Mouse (Mus musculus) adrenal gland (tissue): ENCODE measurements around the gene Itm2c.

Experiments used
- intact Hi-C: fragments of 180-260 bp; cut with DNase I; formaldehyde crosslinking; loops from one replicate; pipeline ENCODE4 v1.15.1; 2025

Itm2c gene

DNA sequence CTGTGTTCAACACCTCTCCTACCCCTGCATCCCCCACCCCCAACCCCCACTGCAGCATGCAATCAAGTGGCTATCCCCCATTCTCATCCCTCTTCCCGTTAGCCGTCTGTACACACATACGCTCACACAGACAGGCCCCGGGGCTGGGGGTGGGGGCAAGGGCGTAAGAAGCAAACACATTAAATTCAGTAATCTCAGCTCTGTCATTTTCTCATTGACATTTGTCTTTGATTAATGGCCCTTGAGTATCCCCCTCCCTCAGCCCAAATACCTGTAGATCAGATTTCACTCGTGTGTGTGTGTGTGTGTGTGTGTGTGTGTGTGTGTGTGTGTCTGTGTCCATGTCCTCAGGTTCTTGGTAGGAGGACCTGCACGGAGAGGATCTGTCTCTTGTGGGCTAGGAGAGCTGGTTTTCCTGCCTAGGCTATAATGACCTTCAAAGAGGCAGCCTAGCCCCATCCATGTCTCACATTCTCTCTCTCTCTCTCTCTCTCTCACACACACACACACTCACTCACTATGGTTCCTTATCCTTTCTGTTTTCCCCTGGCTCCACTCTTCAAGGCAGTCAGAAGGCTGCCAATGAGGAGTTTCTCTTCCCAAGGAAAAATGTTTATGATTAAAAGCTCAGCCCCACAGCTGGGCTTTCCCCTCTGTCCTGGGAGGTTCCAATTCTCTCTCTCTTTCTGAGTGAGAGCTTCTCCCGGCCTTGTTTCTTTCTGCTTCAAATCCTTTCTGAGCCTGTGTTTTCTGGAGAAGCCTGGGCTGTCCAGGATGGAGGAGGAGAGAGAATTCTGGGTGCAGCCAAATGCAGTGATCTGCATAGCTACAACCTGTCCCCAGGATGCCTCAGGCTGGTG, 4.0 kb downstream of the Itm2c start:
- intact Hi-C loops, result no loop called here

DNA sequence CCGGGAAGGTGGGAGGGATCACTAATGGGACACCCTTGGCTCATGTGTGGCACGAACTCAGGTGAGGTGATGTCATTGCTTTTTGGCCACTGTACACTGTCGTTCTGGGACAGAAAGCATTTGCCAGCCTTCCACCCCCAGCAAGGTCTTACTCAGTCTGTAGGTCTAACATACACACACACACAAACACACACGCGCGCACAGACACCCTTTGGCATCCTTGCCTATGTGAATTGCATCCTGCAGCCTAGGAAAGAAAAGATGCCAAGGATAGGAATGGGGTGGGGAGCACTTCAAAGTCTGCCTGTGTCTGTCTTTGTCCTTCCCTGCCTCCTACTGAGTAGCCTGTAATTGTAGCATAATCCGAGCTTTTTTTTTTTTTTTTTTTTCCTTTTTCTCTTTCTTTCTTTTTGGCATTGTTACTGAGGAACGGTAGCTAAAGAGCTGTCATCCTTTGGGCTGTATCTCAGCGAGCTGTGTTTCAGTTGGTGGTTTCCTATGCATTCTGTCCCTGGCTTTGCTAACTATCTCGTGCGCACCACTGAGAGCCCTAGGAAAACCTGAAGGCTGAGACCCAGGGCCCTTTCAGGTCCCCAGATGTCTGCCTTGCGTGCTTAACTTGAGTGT, 4.8 kb downstream of the Itm2c start:
- intact Hi-C loops, result no loop called here

DNA sequence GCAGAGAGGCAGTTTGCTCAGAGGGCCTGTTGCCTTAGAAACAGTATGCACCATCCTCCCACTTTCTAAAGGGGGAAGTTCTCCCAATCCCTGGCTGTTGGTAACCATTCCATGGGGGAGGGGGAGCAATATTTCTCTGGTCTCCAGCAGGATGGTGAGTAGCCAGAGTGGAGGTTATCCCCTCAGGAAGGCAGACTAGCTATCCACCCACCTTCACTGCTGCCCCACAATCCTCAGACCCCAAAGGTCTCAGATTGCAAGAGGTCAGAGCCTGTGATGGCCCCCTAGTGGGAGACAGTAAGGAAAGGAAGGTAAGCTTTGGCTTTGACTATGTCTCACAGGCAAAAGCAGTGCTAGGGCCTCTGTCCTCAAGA, 5.3 kb downstream of the Itm2c start:
- intact Hi-C loops, result no loop called here

DNA sequence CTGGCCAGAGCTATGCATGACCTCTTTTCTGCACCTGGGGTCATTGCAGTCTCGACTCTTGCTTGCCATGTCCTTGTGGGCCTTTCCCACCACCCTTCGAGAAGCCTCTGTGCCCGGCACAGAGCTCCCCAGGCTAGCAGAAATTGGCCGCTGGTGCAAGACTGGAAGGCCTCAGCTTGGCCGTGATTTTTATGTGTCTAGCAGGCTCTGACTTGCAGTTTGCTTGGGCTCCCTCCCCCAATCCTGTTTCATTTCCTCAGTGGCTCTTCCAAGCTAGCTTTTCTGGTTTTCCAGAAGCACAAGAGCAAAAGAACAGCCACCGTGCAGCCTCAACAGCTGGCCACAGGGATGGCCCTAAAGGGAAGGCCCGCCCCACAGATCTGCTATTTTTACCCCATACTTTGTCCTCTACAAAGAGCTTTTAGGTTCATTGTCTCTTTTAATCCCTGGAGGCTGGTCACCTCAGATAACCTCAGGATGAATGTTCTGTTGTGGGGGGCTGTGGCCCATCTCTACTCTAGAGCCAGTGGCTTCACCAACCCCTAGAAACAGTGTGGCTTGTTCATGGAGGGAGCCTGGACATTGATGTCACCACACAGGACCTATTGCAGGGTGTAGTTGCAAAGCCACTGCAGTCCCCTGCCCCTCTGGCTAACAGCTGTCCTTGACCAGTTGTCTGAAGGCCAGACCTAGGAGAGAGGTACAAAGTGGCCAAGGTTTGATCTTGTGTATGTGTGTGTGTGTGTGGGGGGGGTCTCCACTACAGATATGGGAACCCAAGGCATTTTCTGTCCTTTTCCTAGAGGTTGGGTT, 6.6 kb downstream of the Itm2c start:
- intact Hi-C loops, result no loop called here

DNA sequence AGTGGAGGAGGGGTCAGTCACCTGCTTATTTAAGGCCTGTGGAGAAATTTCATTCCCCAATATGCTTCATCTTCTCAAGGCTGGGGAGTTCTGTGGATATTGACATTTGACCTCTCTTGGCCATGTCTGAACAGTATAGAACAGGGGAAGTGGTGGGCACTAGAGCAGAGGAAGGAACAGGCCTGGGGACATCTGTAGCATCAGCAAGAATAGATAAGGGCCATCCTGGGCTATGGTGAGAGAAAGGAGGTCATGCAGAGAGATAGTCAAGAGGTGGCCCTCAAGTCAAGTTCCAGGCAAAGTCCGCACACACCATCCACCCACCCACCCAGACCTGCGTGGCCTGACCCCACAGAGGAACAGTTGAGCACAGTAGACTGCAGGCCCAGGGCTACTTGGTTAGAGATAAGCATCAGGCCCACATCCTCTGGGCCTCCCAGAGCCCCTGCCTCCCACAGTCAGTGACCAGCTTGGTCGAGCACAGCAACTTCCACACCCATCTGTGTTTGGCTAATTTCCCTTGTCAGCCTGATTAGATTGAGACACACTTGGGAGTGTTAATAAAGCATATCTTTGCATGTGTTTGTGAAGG, 7.5 kb downstream of the Itm2c start:
- intact Hi-C loops, result no loop called here

DNA sequence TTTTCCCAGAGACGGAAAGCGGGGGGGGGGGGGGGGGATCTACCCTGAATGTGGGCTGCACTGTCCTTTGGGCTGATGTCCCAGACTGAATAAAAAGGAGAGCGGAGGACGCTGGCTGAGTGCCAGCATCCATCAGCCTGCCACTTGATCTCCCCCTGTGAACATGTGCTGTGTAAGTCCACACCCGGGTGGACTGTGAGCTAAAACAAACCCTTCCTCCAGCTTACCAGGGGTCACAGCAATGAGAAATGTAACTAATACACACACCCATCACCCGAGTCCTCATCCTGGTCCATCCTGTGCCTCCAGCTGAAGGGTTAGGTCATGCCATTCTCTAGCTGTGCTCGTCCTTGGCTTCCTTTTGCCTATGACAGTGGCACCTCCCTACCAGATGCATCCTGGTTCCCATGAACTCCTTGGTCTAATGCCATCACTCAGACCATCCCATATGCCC, 8.1 kb downstream of the Itm2c start:
- intact Hi-C loops, result no loop called here

DNA sequence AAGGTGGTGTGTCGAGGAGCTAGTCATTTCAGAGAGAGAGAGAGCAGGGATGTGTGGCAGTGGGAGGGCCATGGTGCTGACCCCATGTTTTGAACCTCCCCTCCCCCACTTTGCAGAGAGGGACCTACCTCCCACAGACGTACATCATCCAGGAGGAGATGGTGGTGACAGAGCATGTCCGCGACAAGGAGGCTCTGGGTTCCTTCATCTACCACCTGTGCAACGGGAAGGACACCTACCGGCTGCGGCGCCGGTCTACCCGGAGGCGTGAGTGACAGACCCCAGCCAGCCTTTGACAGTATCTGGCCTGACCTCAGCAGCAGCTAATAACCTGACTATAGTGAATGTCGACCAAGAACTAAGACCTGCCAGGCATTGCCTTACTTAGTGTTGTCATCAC, 12.8 kb downstream of the Itm2c start:
- intact Hi-C loops, result no loop called here

DNA sequence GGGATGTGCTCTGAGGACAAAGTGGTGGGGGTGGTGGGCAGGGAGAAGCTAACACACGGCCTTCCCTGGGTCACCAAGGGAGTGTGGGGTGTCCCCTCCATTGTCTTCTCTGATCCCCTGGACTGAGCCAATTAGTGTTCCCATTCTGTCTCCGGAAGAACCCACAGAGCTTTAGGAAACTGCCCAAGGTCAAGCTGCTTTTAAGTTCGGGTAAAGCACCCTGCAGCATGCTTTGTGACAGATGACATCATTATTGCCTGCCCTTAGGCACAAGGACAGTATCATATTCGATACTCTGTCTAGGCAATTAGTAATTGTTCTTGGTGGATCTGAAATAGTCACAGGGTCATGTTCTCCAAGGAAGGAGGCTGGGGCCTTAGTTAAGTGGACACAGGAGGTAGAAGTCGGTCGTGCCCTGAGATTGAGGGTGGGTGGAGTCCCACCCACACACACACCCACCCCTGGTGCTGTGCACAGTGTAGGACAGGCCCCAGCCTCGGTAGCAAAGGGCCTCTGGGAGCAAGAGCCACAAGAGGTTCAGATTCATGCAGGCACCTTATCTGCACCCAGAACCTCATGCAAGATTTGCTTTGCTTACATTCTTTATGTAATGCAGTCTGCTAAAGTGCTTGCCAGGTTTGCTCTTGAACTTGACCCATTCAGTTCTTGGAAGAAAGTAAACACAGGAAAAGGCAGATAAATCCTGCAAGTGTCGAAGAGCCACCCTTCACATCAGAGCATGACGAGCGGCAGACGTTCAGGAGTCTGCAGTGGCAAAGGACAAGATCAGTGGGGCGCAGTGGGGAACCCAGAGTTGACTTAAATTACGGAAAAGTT, 14.9 kb downstream of the Itm2c start:
- intact Hi-C loops, result no loop called here

DNA sequence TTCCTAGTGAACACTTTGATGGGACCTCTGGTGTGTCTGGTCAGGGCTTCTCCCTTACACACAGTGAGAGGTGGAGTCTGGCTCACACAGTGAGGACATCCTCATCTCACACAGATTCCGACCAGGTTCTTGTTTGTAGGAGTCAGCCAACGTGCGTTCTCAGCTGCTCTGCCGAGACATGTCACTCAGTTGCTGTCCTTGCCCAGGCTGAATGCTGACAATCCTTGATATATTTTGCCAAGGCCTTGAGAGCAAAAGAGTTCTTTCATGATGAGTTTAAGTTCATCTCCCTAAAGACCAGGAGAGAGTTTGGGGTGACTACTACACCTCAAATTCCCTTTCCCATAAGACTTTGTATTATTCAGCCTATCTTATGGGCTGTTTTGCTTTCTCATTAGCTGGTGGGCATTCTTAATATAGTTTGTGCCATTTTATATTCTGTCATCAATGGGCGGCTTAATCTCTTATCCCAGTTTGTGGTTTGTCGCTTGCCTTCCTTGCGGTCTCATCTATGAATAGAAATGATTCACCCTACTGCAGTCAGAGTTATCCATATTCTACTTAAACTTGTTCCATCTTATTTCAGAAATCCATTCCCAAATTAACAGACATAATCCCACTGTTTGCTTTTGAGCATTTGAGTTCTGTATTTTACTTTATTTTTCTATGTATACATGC, 19.1 kb downstream of the Itm2c start:
- intact Hi-C loops, result no loop called here

DNA sequence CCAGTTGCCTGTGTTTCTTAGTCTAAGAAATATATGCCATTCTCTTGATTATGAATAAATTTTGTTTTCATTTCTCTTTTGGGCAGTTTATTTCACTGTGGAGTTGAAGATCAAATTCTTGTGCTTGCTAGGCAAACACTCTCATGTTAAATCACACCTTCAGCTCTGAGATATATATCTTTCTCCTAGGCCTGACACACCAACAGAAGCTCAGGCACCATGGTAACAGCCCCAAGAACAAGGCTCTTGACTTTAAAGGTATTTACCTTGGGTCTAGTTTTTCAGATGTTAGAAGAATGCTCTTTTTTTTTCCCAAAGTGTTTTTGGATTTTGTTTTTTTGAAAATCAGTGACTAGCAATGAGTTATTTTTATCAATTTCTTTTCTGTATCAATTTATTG, 21.8 kb downstream of the Itm2c start:
- intact Hi-C loops, result no loop called here

DNA sequence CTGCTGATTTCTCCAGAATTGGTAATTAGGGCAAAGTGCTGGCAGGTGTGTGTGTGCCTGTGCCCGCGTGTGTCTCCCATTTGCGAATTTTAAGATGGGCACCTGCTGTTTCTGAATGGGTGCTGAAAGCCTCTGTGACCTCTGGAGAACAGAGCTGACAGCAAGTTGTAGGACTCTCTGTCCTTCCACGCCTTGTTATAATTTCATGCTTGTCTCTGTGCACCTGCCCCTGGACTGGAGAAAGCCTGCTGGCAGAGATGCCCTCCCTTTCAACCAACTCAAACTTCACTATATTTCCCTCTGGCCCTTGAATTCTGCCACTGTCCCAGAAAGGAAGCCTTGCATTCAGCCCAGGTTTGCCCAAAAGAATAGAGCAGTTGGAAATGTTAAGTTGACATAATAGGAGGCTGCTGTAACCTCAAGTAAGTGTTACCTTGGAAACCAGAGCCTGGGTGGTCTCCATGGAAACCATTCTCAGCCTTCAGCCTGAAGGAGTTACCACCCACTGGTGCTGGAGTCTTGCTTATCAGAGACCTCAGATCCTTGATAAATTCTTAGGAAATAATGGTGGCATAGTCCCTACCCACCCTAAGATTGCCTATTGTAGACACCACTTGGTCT, 22.9 kb downstream of the Itm2c start:
- intact Hi-C loops, result no loop called here

DNA sequence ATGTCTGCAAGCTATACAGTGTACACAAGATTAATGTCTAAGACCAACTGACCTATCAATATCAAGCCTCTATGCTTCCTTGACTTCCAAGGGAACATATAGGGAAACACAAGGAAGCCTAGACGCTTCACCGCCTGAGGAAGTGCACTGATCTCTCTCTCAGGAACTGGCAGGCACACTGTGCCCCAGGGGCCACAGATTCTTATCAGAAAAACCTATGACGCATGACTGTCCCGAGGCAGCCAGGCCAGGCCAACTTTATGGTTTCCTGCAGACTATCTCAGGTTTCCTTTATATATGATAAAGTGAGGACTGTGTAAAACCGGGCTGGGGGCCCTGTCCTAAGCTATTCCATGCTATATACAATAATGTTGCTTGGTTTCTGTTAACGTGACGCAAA, 25.5 kb downstream of the Itm2c start:
- intact Hi-C loops, result no loop called here

DNA sequence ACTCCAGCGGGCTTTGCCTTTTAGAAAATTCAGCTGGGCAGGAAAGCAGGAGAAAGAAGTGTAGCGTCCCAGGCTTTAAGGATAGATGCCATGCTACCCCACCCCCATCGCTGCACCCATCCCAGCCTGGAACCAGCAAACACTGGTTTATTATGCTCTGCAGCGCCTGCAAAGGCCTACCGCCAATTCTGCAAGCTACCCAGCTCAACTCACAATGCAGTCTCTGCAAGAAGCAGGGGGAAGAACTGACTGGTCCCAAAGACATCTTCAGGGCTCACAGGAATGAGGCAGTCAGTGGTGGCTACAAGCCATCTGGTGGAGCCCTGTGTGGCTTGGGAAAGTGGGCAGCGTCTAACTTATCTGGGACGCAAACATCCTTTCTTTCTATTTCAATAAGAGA, 27.6 kb downstream of the Itm2c start:
- intact Hi-C loops, result no loop called here

DNA sequence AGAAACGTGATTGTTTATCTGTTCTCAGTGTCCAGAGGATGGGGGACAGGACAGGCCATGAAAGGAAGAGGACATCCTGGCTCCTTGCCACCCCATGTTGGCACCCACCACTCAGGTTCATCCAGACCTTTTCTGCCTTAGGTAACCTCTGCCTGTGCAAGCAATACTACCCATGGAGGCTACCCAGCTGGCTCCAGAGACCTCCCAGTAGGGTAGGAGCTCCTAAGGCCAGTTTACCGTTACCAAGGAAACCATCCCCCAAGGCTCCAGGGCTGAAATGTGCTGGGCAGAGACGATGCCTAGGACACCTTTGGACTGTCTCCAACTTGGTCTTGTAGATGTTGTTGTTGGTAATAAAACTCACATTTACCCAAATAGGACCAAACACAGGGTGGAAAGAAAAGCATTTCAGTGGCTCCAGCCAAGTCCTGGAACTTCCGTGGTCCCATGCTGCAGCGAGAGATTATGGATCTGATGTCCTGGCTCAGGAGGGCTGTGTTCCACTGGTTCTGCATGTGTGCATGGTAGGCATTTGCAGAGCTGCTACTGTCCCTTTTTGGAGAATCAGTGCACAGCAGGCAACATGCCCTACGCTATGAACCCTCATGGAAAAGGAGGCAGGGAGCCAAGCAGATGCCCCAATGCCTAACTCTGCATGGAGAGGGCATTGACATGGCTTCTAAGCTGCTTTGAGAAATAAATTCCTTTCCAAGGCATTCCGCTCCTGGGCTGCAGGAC, 28.2 kb downstream of the Itm2c start:
- intact Hi-C loops, result no loop called here

DNA sequence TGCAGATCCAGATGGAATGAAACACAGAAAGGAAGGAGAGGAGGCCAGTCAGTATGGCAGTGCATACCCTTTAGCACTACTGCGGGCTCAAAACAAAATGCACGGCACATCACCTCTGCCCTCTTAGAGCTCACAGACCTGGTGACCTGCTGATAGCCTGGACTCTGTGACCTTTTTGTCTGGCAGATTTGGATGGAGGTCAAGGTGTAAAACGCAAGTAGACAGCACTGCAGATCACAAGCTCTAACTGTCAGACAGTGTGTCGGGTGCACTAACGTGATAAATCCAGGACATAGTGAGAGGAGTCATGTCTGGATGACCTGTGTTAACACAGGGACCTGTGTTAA, 28.8 kb downstream of the Itm2c start:
- intact Hi-C loops, result no loop called here

DNA sequence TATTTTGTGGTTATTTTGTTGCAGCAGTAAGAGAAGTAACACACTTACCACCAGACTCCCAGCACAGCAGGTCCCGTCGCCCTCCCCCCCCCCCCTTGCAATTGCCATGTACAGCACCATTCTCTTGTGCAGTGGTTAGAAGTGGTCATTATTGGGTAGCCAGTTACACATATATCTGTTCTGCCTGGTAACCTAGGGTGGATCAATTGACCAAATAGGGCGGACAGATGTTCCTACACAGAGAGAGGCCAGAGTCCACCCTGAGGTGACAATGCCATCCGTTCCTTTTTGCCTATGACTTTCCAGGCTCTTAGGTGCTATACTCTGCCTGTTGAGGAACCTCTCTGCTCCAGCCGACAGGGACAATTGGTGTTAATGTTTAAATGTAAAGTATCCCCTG, 31.1 kb downstream of the Itm2c start:
- intact Hi-C loops, result no loop called here

DNA sequence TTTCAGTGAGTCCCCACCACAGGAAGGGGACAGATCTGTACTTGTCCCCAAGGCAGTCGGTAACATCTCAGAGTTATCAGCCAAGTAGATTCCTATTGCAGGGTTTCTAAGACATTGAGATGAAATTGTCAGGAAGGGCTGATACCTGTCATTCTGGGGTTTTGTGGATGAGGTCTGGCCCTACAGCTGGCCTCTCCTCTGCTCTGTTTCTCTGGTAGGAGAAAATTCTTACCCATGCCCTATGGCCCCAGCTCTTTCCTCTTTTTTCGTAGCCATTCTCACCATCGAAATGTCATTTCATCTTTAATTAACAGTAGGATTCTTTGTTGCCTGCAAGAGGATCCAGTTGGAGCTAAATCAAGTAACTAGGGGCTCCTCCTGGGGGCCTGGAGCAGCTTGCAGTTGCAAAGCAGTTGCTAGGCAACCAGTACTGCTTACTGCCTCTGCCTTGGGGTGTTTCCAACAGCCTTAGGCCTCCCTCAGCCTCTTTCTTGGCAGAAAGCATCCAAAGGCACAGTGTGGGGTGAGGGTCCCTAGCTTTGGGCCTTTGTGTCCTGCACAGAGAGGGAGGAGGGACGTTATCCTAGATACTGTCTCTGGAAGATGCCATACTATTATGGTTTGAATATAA, 34.1 kb downstream of the Itm2c start, which contains the start of gene 4933407L21Rik:
4933407L21Rik (plus strand) TSS at position 427 of the 631 bp plus-strand sequence.
- intact Hi-C loops, result no loop called here

DNA sequence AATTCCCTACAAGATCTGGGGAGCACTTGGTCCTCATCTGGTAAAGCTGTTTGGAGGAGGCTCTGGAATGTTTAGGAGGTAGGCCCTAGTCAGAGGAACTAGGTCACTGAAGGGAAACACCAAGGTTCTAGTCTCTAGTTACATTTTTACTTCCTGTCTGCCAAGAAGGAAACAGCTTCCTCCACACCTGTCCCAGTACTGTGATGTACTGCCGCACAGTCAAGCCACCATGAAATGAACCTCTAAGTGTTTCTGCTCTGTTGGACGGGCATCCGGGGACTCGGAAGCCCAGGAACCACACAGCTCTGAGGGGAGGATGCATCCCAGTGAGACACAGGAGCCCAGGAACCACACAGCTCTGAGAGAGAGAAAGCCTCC, 34.6 kb downstream of the Itm2c start:
- intact Hi-C loops, result no loop called here

DNA sequence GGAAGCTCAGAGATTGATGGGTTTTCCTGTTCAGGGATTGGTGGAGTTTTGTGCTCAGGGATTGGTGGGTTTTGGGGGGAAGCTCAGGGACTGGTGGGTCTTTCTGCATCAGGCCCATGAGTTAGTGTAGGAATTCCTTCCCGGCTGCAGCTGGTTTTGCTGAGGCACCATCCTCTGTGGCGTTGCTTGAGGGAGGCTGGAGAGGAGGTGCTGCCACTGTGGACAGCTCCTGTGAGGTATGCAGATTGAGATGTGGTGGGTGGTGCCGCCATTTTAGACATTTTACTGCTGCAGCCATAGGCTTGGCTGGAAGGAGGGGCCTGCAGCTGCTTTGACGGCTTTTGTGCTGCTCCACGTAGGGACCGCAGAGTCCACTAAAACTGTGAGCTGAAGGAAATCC, 35.3 kb downstream of the Itm2c start:
- intact Hi-C loops, result no loop called here
